Mouse (Mus musculus): ENCODE data around the gene Mettl8. TPM values are rescaled to one million over a fixed set of nuclear protein-coding genes. Genes with fewer than 3 reads are reported as not detected.

Mettl8 gene
- polyA plus RNA-seq, 1 experiment: 6.6 TPM

DNA sequence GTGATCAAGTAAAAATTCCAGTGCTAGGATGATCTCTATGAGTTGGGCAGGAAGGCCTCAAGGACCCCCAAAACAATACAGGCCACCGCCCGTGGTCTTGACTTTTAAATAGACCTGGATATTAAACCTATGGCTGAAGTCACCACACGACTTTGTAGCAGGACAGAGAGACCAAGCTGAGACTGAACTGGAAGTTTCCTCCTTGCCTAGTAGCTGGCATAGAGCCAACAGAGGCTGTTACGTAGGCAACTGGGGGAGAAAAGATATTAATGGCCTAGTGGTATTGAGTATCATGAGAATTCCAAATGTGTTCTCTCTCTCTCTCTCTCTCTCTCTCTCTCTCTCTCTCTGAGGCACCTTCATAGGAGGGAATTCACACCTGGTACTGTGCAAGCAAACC lies 51.0 kb downstream of the Mettl8 start:
- WGBS: 51% methylated on average over 4 of the region's 4 CpGs
- H3K4me3 ChIP-seq (ENCODE audit: insufficient read depth, low read depth, low read length): no peak overlapping the region
- H3K27me3 ChIP-seq (replicated peaks; ENCODE audit: control insufficient read depth, insufficient read depth, low read length): no peaks in the 10 kb centered on the region
- H3K36me3 ChIP-seq (ENCODE audit: control insufficient read depth, insufficient read depth, low read length): no peaks in the 10 kb centered on the region
- TF ChIP-seq CTCF (conservative IDR thresholded peaks at IDR 0.05; ENCODE audit: insufficient read depth, insufficient read length, low read depth, low read length): no peak
- no peak for TF ChIP-seq POLR2A (IDR thresholded peaks at IDR 0.05; ENCODE audit: low read depth, low read length)
- no peaks in the 10 kb centered on the region; the same call in 1 of the 2 replicates for H3K4me1 ChIP-seq (ENCODE audit: control insufficient read depth, insufficient read depth, low read length)
- peak; percentile 15 for DNase-seq
- no peak overlapping the region for H3K27ac ChIP-seq (ENCODE audit: insufficient read depth, low read depth, low read length)

DNA sequence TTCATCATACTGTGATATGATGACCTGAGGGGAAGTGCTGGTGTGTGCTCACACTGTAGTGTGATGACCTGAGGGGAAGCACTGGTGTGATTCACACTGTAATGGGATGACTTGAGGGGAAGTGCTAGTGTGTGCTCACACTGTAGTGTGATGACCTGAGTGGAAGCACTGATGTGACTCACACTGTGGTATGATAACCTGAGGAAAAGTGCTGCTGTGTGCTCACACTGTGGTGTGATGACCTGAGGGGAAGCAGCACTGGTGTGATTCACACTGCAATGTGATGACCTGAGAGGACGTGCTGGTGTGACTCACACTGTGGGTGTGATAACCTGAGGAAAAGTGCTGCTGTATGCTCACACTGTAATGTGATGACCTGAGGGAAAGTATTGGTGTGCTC lies 52.9 kb downstream of the Mettl8 start:
- no peaks in the 10 kb centered on the region; the same call in 1 of the 2 replicates for H3K4me1 ChIP-seq (ENCODE audit: control insufficient read depth, insufficient read depth, low read length)
- H3K36me3 ChIP-seq (ENCODE audit: control insufficient read depth, insufficient read depth, low read length): no peaks in the 10 kb centered on the region
- 91% methylated on average over 1 of the region's 1 CpGs for WGBS
- no peak for DNase-seq
- no peak overlapping the region for H3K27ac ChIP-seq (ENCODE audit: insufficient read depth, low read depth, low read length)
- no peaks in the 10 kb centered on the region for H3K27me3 ChIP-seq (replicated peaks; ENCODE audit: control insufficient read depth, insufficient read depth, low read length)
- no peak overlapping the region for H3K4me3 ChIP-seq (ENCODE audit: insufficient read depth, low read depth, low read length)
- TF ChIP-seq CTCF (conservative IDR thresholded peaks at IDR 0.05; ENCODE audit: insufficient read depth, insufficient read length, low read depth, low read length) (no peak), POLR2A (IDR thresholded peaks at IDR 0.05; ENCODE audit: low read depth, low read length) (no peak)

DNA sequence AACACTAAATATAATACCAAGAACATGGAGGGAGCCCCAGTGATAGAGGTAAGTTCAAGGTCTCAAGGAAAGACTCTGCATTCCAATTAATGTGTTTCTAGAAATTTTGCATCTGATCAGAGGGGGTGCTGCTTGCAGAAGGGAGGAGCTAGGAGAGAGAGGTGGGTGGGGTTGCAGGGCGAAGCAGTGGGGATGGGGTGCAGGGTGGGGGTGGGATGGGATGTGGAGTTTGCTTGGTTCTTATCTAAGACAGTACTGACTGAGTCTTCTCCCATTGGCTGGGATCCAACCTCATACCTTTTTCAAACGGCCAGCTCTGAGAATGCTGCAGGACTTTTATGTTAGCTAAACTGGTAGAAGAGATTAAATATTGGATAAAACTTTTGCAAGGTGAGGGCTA lies 56.6 kb downstream of the Mettl8 start:
- no peaks in the 10 kb centered on the region for H3K36me3 ChIP-seq (ENCODE audit: control insufficient read depth, insufficient read depth, low read length)
- DNase-seq: no peak
- H3K4me1 ChIP-seq (ENCODE audit: control insufficient read depth, insufficient read depth, low read length): no peaks in the 10 kb centered on the region; the same call in 1 of the 2 replicates
- 52% methylated on average over 2 of the region's 2 CpGs for WGBS
- no peaks in the 10 kb centered on the region for H3K27me3 ChIP-seq (replicated peaks; ENCODE audit: control insufficient read depth, insufficient read depth, low read length)
- H3K4me3 ChIP-seq (ENCODE audit: insufficient read depth, low read depth, low read length): no peak overlapping the region
- TF ChIP-seq CTCF (conservative IDR thresholded peaks at IDR 0.05; ENCODE audit: insufficient read depth, insufficient read length, low read depth, low read length) (no peak), POLR2A (IDR thresholded peaks at IDR 0.05; ENCODE audit: low read depth, low read length) (no peak)
- H3K27ac ChIP-seq (ENCODE audit: insufficient read depth, low read depth, low read length): no peak overlapping the region

DNA sequence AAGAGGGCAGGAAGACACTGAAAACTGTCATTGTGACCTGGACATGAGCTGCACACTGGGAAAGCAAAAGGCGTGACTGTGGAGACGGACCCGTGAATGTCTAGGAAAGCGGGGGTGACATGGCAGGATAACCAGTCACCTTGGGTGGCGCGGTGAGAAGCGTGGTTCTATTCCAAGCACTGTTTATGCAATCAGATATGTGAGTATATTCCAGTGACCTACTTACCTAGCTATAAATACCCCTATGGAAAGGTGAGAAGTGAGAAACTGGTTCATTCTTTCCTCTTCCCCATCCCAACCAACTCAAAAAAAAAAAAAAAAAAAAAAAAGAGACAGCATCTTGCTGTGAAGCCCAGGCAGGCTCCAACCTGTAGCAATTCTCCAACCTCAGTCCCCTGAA lies 58.9 kb downstream of the Mettl8 start:
- TF ChIP-seq CTCF (conservative IDR thresholded peaks at IDR 0.05; ENCODE audit: insufficient read depth, insufficient read length, low read depth, low read length): no peak
- WGBS: 94% methylated on average over 7 of the region's 7 CpGs
- DNase-seq: no peak
- no peaks in the 10 kb centered on the region for H3K4me1 ChIP-seq (ENCODE audit: control insufficient read depth, insufficient read depth, low read length)
- H3K4me3 ChIP-seq (ENCODE audit: insufficient read depth, low read depth, low read length): no peak overlapping the region
- H3K27me3 ChIP-seq (replicated peaks; ENCODE audit: control insufficient read depth, insufficient read depth, low read length): no peaks in the 10 kb centered on the region
- no peak overlapping the region for H3K27ac ChIP-seq (ENCODE audit: insufficient read depth, low read depth, low read length)
- H3K36me3 ChIP-seq (ENCODE audit: control insufficient read depth, insufficient read depth, low read length): no peaks in the 10 kb centered on the region

DNA sequence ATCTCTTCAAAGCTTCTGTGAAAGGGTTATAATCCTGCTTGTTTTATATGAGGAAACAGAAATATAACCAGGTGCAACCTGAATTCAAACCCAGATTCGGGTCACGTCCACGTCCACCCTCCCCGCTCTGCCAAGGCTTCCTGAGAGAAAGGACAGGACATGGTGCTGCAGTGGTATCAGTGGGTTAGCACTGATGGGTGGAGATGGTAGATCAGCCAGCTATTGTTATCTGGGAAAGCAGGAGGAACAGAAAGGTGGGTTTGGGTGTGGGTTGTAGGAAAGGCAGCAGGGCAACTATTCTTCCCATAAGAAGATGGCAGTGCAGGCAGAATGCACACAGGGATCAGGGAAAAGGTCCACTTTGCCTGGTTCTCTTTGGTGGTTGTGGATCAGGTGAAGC lies 59.5 kb downstream of the Mettl8 start:
- H3K27me3 ChIP-seq (replicated peaks; ENCODE audit: control insufficient read depth, insufficient read depth, low read length): no peaks in the 10 kb centered on the region
- H3K36me3 ChIP-seq (ENCODE audit: control insufficient read depth, insufficient read depth, low read length): no peaks in the 10 kb centered on the region
- DNase-seq: no peak
- no peak overlapping the region for H3K27ac ChIP-seq (ENCODE audit: insufficient read depth, low read depth, low read length)
- TF ChIP-seq CTCF (conservative IDR thresholded peaks at IDR 0.05; ENCODE audit: insufficient read depth, insufficient read length, low read depth, low read length) (no peak), POLR2A (IDR thresholded peaks at IDR 0.05; ENCODE audit: low read depth, low read length) (no peak)
- H3K4me3 ChIP-seq (ENCODE audit: insufficient read depth, low read depth, low read length): no peak overlapping the region
- 96% methylated on average over 4 of the region's 4 CpGs for WGBS
- H3K4me1 ChIP-seq (ENCODE audit: control insufficient read depth, insufficient read depth, low read length): no peaks in the 10 kb centered on the region

DNA sequence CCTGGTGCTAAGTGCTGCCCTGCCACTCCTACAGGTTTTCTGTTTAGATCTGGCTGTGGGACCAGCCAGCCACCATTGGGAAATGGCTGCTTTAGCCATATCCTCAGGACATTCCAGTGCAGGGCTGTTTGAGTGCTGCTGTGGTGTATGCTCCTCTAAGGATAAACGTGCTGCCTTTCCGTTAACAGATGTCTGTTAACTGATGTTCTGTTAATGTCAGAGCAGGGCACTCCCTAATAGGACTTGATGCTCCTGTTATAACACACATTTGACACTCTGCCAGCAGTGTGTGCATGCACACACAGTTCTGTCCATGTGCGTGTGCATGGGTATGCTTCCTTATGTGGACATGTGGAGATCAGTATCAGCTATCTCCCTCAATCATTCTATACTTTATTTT lies 61.6 kb downstream of the Mettl8 start:
- no peaks in the 10 kb centered on the region for H3K4me1 ChIP-seq (ENCODE audit: control insufficient read depth, insufficient read depth, low read length)
- H3K27ac ChIP-seq (ENCODE audit: insufficient read depth, low read depth, low read length): no peak overlapping the region
- H3K4me3 ChIP-seq (ENCODE audit: insufficient read depth, low read depth, low read length): no peak overlapping the region
- H3K36me3 ChIP-seq (ENCODE audit: control insufficient read depth, insufficient read depth, low read length): no peaks in the 10 kb centered on the region
- DNase-seq: no peak
- WGBS: 85% methylated on average over 3 of the region's 3 CpGs
- no peaks in the 10 kb centered on the region for H3K27me3 ChIP-seq (replicated peaks; ENCODE audit: control insufficient read depth, insufficient read depth, low read length)
- TF ChIP-seq POLR2A (IDR thresholded peaks at IDR 0.05; ENCODE audit: low read depth, low read length): no peak
- no peak for TF ChIP-seq CTCF (conservative IDR thresholded peaks at IDR 0.05; ENCODE audit: insufficient read depth, insufficient read length, low read depth, low read length)

DNA sequence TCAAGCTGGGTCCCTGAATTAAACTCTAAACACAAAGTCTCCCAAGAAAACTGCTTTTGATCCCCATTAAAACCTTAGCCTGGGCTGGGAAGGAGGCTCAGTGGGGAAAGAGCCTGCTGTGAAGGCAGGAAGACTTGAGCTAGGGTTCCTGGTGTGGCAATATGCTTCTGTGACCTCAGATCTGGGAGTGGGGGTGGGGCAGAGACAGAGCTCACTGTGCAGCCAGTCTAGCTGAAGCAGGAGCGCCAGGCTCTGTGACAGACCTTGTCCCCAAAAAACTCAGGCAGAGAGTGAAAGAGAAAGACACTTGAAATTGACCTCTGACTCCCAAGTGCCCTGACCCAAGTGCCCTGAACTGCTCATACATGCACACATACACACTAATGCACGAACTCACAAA lies 62.7 kb downstream of the Mettl8 start:
- 91% methylated on average over 2 of the region's 2 CpGs for WGBS
- Histone ChIP-seq H3K27ac (ENCODE audit: insufficient read depth, low read depth, low read length) (no peak overlapping the region), H3K4me1 (ENCODE audit: control insufficient read depth, insufficient read depth, low read length) (no peaks in the 10 kb centered on the region), H3K4me3 (ENCODE audit: insufficient read depth, low read depth, low read length) (no peak overlapping the region), H3K27me3 (replicated peaks; ENCODE audit: control insufficient read depth, insufficient read depth, low read length) (no peaks in the 10 kb centered on the region), H3K36me3 (ENCODE audit: control insufficient read depth, insufficient read depth, low read length) (no peaks in the 10 kb centered on the region)
- DNase-seq: no peak
- TF ChIP-seq POLR2A (IDR thresholded peaks at IDR 0.05; ENCODE audit: low read depth, low read length): no peak
- TF ChIP-seq CTCF (conservative IDR thresholded peaks at IDR 0.05; ENCODE audit: insufficient read depth, insufficient read length, low read depth, low read length): no peak

DNA sequence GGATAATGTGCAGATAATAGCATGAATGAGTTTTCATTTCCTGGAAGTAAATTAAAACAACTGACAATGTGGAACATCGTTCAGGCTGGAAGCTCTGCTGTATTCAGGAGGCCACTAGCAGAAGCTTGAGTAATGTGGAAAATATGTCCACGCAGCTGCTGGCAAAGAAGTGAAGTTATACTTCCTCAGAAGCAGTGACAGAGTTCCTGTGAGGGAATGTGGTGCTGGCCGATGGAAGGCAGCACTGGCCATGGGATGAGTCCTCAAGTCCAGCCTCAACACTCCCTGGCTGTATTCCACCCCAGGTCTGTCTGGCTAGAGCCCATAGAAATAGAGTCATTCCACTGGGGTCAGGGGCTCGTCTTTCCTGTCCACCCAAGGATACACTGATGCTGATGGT lies 65.2 kb downstream of the Mettl8 start:
- DNase-seq: no peak
- TF ChIP-seq POLR2A (IDR thresholded peaks at IDR 0.05; ENCODE audit: low read depth, low read length) (no peak), CTCF (conservative IDR thresholded peaks at IDR 0.05; ENCODE audit: insufficient read depth, insufficient read length, low read depth, low read length) (no peak)
- no peaks in the 10 kb centered on the region for H3K27me3 ChIP-seq (replicated peaks; ENCODE audit: control insufficient read depth, insufficient read depth, low read length)
- WGBS: 58% methylated on average over 4 of the region's 4 CpGs
- no peaks in the 10 kb centered on the region for H3K36me3 ChIP-seq (ENCODE audit: control insufficient read depth, insufficient read depth, low read length)
- H3K27ac ChIP-seq (ENCODE audit: insufficient read depth, low read depth, low read length): no peak overlapping the region
- no peaks in the 10 kb centered on the region for H3K4me1 ChIP-seq (ENCODE audit: control insufficient read depth, insufficient read depth, low read length)
- no peak overlapping the region for H3K4me3 ChIP-seq (ENCODE audit: insufficient read depth, low read depth, low read length)

Measured in kidney, adult 2 months (tissue).